Mouse (Mus musculus): ENCODE measurements at regions not wholly inside any gene's neighbourhood (a gene's known extent, or its start where the extent isn't known, plus 50 kb on each side); places are given as distances from the start of the nearest gene placed in this dataset.

GRCm38 (mm10) chr1:190290061-190290460 lies 119.5 kb upstream of the Prox1 start:
- TF ChIP-seq NANOG (IDR thresholded peaks at IDR 0.05; ENCODE audit: borderline replicate concordance, low read length) (no peak), CTCF (conservative IDR thresholded peaks at IDR 0.05; ENCODE audit: low read length) (no peak)

Data from E14TG2a.4 (cell line).